Mouse (Mus musculus) spleen, adult 2 months (tissue): ENCODE measurements around the gene 1700022I11Rik. TPM values are rescaled to one million over a fixed set of nuclear protein-coding genes. Genes with fewer than 3 reads are reported as not detected.

Experiments
- DNase-seq, 2 experiments: peaks; one replicate each; pipeline versions ENCODE4 v3.0.0 to v3.0.0-alpha.2; 2012 to 2021; ENCODE audit warnings: low spot score in 2 of 2, low read depth in 1 of 2
- H3K27ac ChIP-seq: fragments of 200-500 bp; 2 replicates; pipeline ENCODE4 v1.5.1; 2012; ENCODE audit warnings: low read length, inconsistent platforms; ENCODE audit not compliant: insufficient read depth
- H3K27me3 ChIP-seq: fragments of 200-500 bp; 2 replicates; pipeline ENCODE4 v1.6.1; 2012; ENCODE audit warnings: mild to moderate bottlenecking, moderate library complexity, low read length, inconsistent platforms; ENCODE audit not compliant: control insufficient read depth, insufficient read depth
- H3K36me3 ChIP-seq: fragments of 200-500 bp; 2 replicates; pipeline ENCODE4 v1.6.1; 2012; ENCODE audit warnings: mild to moderate bottlenecking, low read length, inconsistent platforms; ENCODE audit not compliant: control insufficient read depth, insufficient read depth
- H3K4me1 ChIP-seq: fragments of 200-500 bp; 2 replicates; pipeline ENCODE4 v1.6.1; 2011; ENCODE audit warnings: inconsistent platforms; ENCODE audit not compliant: control insufficient read depth, insufficient read depth, insufficient read length
- H3K4me3 ChIP-seq: fragments of 200-500 bp; 2 replicates; pipeline ENCODE4 v1.5.1; 2011; ENCODE audit warnings: mild to moderate bottlenecking, inconsistent platforms; ENCODE audit not compliant: insufficient read depth, insufficient read length; ENCODE audit errors: extremely low read depth
- CTCF ChIP-seq: fragments of 200-500 bp; IDR thresholded peaks from 2 replicates; pipeline ENCODE4 v1.5.1; 2011; ENCODE audit warnings: mild to moderate bottlenecking, inconsistent platforms; ENCODE audit not compliant: insufficient read depth, insufficient read length, insufficient replicate concordance; ENCODE audit errors: extremely low read depth
- POLR2A ChIP-seq: fragments of 200-500 bp; IDR thresholded peaks from 2 replicates; pipeline ENCODE4 v1.6.1; 2011; ENCODE audit warnings: low read depth, low read length, inconsistent platforms
- WGBS: fragments of 180-500 bp; shearing (Covaris S2); methylation state at CpG from one replicate; pipeline ENCODE4 v1.1.7; 2018; 5-methylcytosine and 5-hydroxymethylcytosine counted together
- polyA plus RNA-seq: library from polyadenylated mRNA; depleted of rRNA; stranded (reverse); fragments of >200 nt; gene quantifications from 2 replicates; pipeline ENCODE4 v1.2.3, GENCODE M21; 2012; rRNA removed

Gene 1700022I11Rik
- polyA plus RNA-seq, result not detected in 2 replicates

DNA sequence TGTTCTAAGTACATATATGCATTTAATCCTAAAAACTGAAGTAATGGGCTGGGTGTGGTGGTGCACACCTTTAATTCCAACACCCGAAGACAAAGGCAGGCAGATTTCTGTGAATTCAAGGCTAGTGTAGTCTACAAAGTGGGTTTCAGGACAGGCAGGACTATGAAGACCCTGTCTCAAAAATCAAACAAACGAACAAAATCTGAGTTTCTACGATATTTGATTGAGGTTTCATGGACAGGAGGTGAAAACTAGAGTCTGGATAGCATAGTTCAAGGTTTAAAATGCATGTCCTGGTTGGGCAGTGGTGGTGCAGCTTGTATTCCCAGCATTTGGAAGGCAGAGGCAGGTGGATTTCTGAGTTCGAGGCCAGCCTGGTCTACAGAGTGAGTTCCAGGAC lies at the start of gene 1700022I11Rik:
Gene 1700022I11Rik, plus strand, starts transcription at position 301 of the 400 bp plus-strand sequence.
- 91% methylated on average over 4 of the region's 4 CpGs for WGBS
- Histone ChIP-seq H3K27me3 (no peaks in the 10 kb centered on the region), H3K27ac (no peak within 1 kb of the TSS), H3K36me3 (no peaks in the 10 kb centered on the region), H3K4me3 (no peak within 1 kb of the TSS), H3K4me1 (peaks cover 7% of the 10 kb centered on the region; the same call in 1 of the 2 replicates)
- DNase-seq, result no peak
- TF ChIP-seq CTCF (no peak), POLR2A (no peak)

DNA sequence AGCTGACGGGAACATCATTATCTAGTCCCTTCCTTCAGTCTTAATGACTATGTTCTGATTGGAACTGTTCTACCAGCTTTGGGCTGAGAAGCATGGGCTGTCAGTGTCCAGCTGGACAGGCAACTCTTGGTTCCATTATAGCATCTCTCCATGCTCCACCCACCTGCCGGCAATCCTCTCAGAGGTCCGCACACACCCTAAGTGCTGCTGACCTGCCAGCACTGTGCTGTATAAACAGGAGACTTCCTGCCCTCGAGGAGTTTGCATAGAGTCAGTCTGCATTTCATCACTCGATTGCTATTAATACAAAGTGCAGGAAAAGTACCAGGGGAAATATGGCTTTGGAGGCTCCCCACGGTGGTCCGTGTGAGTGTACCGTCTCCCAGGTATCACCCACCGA lies 48.7 kb upstream of the 1700022I11Rik start:
- H3K4me3 ChIP-seq, result no peak overlapping the region
- H3K27ac ChIP-seq, result no peak overlapping the region
- H3K4me1 ChIP-seq, result no peaks in the 10 kb centered on the region
- TF ChIP-seq CTCF (no peak), POLR2A (no peak)
- H3K36me3 ChIP-seq, result no peaks in the 10 kb centered on the region
- 72% methylated on average over 9 of the region's 9 CpGs for WGBS
- DNase-seq, result no peak
- peaks cover 6% of the 10 kb centered on the region for H3K27me3 ChIP-seq

DNA sequence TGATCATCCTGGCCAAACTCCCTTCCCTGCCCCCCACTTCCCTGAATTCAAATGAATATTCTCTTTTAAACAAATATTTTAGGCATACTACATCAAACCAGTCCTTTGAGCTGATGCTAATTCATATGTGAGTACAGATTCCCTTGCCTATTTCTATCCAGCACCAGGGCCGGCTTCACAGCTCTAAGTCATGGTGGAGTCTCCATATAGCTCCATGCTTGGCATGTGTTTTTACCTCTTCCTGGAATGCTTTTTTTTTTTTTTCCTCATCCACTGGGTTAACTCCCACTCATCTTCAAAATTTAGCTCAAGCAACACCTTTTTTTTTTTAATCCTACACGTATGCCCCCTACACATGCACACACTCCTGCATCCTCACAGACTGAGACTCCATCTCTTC lies 47.9 kb upstream of the 1700022I11Rik start:
- no peak for TF ChIP-seq CTCF
- TF ChIP-seq POLR2A, result no peak
- WGBS, result 90% methylated on average over 2 of the region's 2 CpGs
- DNase-seq, result no peak
- H3K4me1 ChIP-seq, result no peaks in the 10 kb centered on the region
- H3K27ac ChIP-seq, result no peak overlapping the region
- peaks cover 6% of the 10 kb centered on the region for H3K27me3 ChIP-seq
- H3K36me3 ChIP-seq, result no peaks in the 10 kb centered on the region
- no peak overlapping the region for H3K4me3 ChIP-seq

DNA sequence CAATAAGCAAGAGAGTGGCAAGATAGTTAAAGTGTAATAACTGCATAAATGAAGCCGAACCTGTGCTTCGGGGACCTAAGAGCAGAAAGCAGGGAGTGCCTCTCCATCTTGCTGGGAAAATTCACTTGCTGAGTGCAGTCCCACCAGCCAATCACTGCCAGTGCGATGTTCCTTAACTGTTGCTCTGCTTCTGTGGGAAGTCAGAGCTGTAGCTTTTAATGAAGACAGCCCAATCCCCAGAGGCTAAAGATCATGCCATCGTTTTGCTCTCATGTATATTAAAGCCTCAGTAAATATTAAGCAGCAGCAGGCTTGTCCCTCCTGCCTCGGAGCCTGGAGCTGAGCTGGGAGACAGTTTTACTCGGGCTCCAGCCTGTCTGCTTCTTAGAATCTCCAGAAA lies 47.3 kb upstream of the 1700022I11Rik start:
- Histone ChIP-seq H3K4me1 (no peaks in the 10 kb centered on the region), H3K4me3 (no peak overlapping the region), H3K27me3 (peaks cover 3% of the 10 kb centered on the region), H3K27ac (no peak overlapping the region), H3K36me3 (no peaks in the 10 kb centered on the region)
- TF ChIP-seq CTCF (no peak), POLR2A (no peak)
- DNase-seq, result no peak
- 76% methylated on average over 6 of the region's 6 CpGs for WGBS

GRCm38 (mm10) chr4:42922461-42922860 lies 46.9 kb upstream of the 1700022I11Rik start:
- Histone ChIP-seq H3K36me3 (no peaks in the 10 kb centered on the region), H3K27me3 (no peaks in the 10 kb centered on the region; the same call in 1 of the 2 replicates), H3K4me3 (no peak overlapping the region), H3K27ac (no peak overlapping the region), H3K4me1 (no peaks in the 10 kb centered on the region)
- 85% methylated on average over 8 of the region's 8 CpGs for WGBS
- TF ChIP-seq POLR2A (no peak), CTCF (no peak)
- DNase-seq, result no peak

DNA sequence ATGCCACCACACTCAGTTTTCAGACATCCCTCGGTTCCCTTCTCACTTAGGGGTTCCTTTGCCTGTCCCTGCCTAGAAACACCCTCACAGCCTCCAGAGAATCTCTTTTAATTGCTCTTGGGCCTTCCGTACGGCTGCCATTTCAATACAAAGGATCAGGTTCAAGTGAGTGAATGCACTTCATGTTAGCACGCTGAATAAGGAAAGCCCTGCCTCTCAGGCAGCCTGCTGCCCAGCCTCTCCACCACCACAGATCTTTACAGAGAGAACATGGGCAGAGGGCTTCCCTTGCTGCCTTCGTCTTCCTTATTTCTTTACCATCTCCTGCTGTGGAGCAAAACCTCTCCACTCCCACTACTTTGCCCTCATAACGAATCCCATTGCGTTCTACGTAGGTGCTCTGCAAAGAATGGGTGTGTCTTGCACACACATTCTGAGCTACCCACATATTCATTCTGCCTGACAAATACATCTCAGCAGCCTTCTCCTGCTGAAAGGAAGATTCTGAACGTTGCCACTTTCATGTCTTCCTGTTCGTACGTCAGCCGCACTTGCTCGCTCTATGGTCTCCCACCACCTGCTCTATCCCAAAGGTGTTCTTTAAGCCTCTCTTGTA lies 45.2 kb upstream of the 1700022I11Rik start:
- 86% methylated on average over 13 of the region's 13 CpGs for WGBS
- TF ChIP-seq POLR2A (no peak), CTCF (no peak)
- H3K4me1 ChIP-seq, result no peaks in the 10 kb centered on the region

GRCm38 (mm10) chr4:42928209-42928608 lies 41.2 kb upstream of the 1700022I11Rik start:
- no peaks in the 10 kb centered on the region for H3K4me1 ChIP-seq
- H3K4me3 ChIP-seq, result no peak overlapping the region
- no peaks in the 10 kb centered on the region for H3K27me3 ChIP-seq
- no peak for TF ChIP-seq CTCF
- no peak for TF ChIP-seq POLR2A
- no peak for DNase-seq
- no peaks in the 10 kb centered on the region for H3K36me3 ChIP-seq
- 83% methylated on average over 5 of the region's 5 CpGs for WGBS
- no peak overlapping the region for H3K27ac ChIP-seq

More for the DNA sequence above, 45.2 kb upstream of the 1700022I11Rik start:
- H3K27me3 ChIP-seq, result no peaks in the 10 kb centered on the region
- no peak for DNase-seq
- no peaks in the 10 kb centered on the region for H3K36me3 ChIP-seq
- H3K27ac ChIP-seq, result no peak overlapping the region
- no peak overlapping the region for H3K4me3 ChIP-seq
